Mouse (Mus musculus) limb, embryonic 14.5 days (tissue): ENCODE results near the gene Slc24a3. TPM values are rescaled to one million over a fixed set of nuclear protein-coding genes. Genes with fewer than 3 reads are reported as not detected.

Experiments used
- ATAC-seq: fragments of 200-750 bp; cut with Nextera tagmentation; 2 replicates; pipeline ENCODE4 v1.8.0; 2017; ENCODE audit warnings: low read depth, moderate number of reproducible peaks, moderate TSS enrichment; ENCODE audit not compliant: low FRiP score
- DNase-seq: peaks from one replicate; pipeline ENCODE4 v3.0.0-alpha.2; 2015; ENCODE audit warnings: low spot score
- H3K27ac ChIP-seq: fragments of 300-500 bp; sonication (generic); replicated peaks from 2 replicates; pipeline ENCODE4 v1.5.1; 2014; ENCODE audit warnings: low read depth, mild to moderate bottlenecking, low read length, moderate library complexity, mixed read lengths
- H3K27me3 ChIP-seq: fragments of 300-500 bp; sonication (generic); 2 replicates; pipeline ENCODE4 v1.6.1; 2014; ENCODE audit warnings: low read length, mixed read lengths; ENCODE audit not compliant: control insufficient read depth, insufficient read depth
- H3K36me3 ChIP-seq: fragments of 300-500 bp; sonication (generic); 2 replicates; pipeline ENCODE4 v1.6.1; 2014; ENCODE audit warnings: mild to moderate bottlenecking, low read length, moderate library complexity, mixed read lengths; ENCODE audit not compliant: control insufficient read depth, insufficient read depth
- H3K4me1 ChIP-seq: fragments of 300-500 bp; sonication (generic); 2 replicates; pipeline ENCODE4 v1.6.1; 2014; ENCODE audit warnings: antibody characterized with exemption, low read length, mixed read lengths; ENCODE audit not compliant: control insufficient read depth, insufficient read depth
- H3K4me2 ChIP-seq: fragments of 300-500 bp; sonication (generic); replicated peaks from 2 replicates; pipeline ENCODE4 v1.6.1; 2014; ENCODE audit warnings: low read depth, mild to moderate bottlenecking, low read length, moderate library complexity; ENCODE audit not compliant: severe bottlenecking
- H3K4me3 ChIP-seq: fragments of 300-500 bp; sonication (generic); replicated peaks from 2 replicates; pipeline ENCODE4 v1.5.1; 2014; ENCODE audit warnings: low read length
- H3K9ac ChIP-seq: fragments of 300-500 bp; sonication (generic); 2 replicates; pipeline ENCODE4 v1.6.1; 2014; ENCODE audit warnings: mild to moderate bottlenecking, low read depth, low read length, moderate library complexity; ENCODE audit not compliant: severe bottlenecking
- H3K9me3 ChIP-seq: fragments of 300-500 bp; sonication (generic); 2 replicates; pipeline ENCODE4 v1.6.1; 2016; ENCODE audit warnings: low read length; ENCODE audit not compliant: control insufficient read depth
- POLR2A ChIP-seq: fragments of 200-500 bp; IDR thresholded peaks from 2 replicates; pipeline ENCODE4 v1.8.0; 2012; ENCODE audit warnings: inconsistent platforms, mild to moderate bottlenecking, moderate library complexity, borderline replicate concordance; ENCODE audit not compliant: insufficient read depth, insufficient read length; ENCODE audit errors: extremely low read depth
- WGBS: fragments of 180-500 bp; shearing (Covaris S2); extraction: QIAGEN DNeasy Blood & Tissue Kit; methylation state at CpG from one replicate; pipeline ENCODE4 v1.1.7; 2014; 5-methylcytosine and 5-hydroxymethylcytosine counted together
- polyA plus RNA-seq, 2 experiments: library from polyadenylated mRNA; depleted of rRNA in 1 of 2; stranded (reverse) in 1 of 2; unstranded in 1 of 2; fragments of >200 nt; fragmentation: Nextera tagmentation in 1 of 2; extraction: Ambion mirVana in 1 of 2; gene quantifications; 2 replicates each; pipeline versions ENCODE4 v1.2.1 to v1.2.3; 2012 to 2014

Gene Slc24a3
- polyA plus RNA-seq, 2 experiments, result 4.7 to 7.4 TPM

DNA sequence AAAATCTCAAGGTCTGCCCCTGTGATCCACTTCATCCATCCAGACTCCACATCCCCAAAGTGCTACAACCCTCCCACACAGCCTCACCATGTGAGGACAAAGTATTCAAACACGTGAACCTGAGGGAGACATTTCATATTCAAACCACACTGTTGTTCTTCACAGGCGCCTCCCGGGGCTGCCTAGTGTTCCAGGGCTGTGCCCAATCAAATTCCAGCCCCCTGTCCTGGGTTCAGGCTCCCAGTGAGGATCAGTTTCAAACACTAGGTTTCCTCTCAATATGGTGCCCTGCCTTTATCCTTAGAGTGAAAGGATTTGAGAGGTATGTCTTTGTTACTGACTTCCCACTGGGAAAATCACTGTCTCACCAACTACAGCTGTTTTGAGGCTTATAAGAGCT, 488.6 kb downstream of the Slc24a3 start:
- no peak for ATAC-seq
- 69% methylated on average over 3 of the region's 3 CpGs for WGBS

DNA sequence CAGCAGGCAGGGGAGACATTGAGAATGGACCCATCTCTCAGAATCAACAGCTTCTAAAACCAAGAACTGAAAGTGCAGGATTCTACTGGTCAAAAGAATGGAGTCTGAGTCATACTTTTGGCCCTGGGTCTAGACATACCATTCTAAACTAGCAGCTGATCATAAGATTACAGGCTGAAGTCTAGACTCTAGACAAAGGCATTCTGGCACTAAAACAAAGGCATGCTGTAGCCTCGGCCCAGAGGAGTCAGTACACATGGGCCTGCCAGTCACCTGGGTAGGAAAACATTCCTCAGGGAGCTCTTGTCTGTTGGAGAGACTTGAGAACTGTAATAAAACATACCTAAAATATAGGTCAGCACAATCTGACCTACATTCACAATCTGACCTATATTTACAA, 489.2 kb downstream of the Slc24a3 start:
- DNase-seq (no peak), ATAC-seq (no peak)
- WGBS, result 26% methylated on average over 1 of the region's 1 CpGs
- TF ChIP-seq POLR2A, result no peak
- no peaks in the 10 kb centered on the region for H3K27me3 ChIP-seq
- no peak overlapping the region for H3K27ac ChIP-seq
- H3K4me1 ChIP-seq, result no peaks in the 10 kb centered on the region
- no peak overlapping the region for H3K4me2 ChIP-seq
- H3K9me3 ChIP-seq, result no peaks in the 10 kb centered on the region
- no peaks in the 10 kb centered on the region for H3K36me3 ChIP-seq
- H3K4me3 ChIP-seq, result no peak overlapping the region
- no peak overlapping the region for H3K9ac ChIP-seq

More for the DNA sequence above, 488.6 kb downstream of the Slc24a3 start:
- H3K27me3 ChIP-seq, result no peaks in the 10 kb centered on the region
- H3K27ac ChIP-seq, result no peak overlapping the region
- TF ChIP-seq POLR2A, result no peak
- no peaks in the 10 kb centered on the region for H3K9me3 ChIP-seq
- no peak for DNase-seq
- no peak overlapping the region for H3K9ac ChIP-seq
- H3K4me1 ChIP-seq, result no peaks in the 10 kb centered on the region
- H3K4me3 ChIP-seq, result no peak overlapping the region
- no peaks in the 10 kb centered on the region for H3K36me3 ChIP-seq
- no peak overlapping the region for H3K4me2 ChIP-seq

DNA sequence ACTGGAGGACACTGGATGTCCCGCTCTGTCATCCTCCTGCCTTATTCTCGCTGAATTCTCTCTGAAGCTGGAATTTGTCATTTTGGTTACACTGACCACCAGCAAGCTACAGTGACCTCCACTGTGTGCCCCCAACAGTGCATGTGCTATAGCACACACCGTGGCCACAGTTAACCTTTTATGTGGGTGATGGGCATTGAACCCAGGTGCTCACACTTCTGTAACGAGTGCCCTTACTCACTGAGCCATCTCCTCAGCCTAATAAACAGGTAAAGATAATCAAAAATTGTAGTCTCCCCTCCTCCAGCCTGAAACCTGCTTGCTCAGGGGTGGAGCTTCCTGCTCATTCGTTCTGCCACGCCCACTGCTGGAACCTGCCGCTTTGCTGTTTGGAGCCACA, 493.7 kb downstream of the Slc24a3 start:
- Histone ChIP-seq H3K9me3 (no peaks in the 10 kb centered on the region), H3K27me3 (no peaks in the 10 kb centered on the region), H3K4me1 (no peaks in the 10 kb centered on the region), H3K36me3 (no peaks in the 10 kb centered on the region), H3K9ac (no peak overlapping the region), H3K4me2 (no peak overlapping the region), H3K27ac (no peak overlapping the region), H3K4me3 (no peak overlapping the region)
- WGBS, result 79% methylated on average over 5 of the region's 7 CpGs
- ATAC-seq (no peak), DNase-seq (no peak)
- no peak for TF ChIP-seq POLR2A

DNA sequence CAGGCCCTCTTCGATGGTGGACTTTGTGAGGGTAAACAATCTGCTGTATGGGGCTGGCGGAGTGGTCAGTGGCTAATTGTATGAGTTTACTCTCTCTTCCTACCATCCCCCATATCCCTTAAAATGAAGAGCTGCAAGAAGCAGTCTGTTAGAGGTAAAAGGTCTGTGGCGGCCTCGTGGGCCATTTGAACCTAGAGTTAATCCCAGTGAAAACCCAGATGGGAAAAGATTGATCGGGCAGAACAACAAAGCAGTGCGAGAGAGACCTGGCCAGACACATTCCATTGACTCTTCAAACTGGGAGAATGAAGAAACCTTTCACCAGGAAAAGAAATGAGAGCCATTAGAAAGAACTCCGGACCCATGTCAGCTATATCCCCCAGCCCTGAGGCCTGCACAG, 496.3 kb downstream of the Slc24a3 start:
- no peak overlapping the region for H3K4me3 ChIP-seq
- H3K36me3 ChIP-seq, result no peaks in the 10 kb centered on the region
- H3K4me1 ChIP-seq, result no peaks in the 10 kb centered on the region
- TF ChIP-seq POLR2A, result no peak
- no peaks in the 10 kb centered on the region for H3K9me3 ChIP-seq
- no peak overlapping the region for H3K27ac ChIP-seq
- H3K4me2 ChIP-seq, result no peak overlapping the region
- no peak for DNase-seq
- no peak for ATAC-seq
- 77% methylated on average over 7 of the region's 7 CpGs for WGBS
- H3K27me3 ChIP-seq, result no peaks in the 10 kb centered on the region
- H3K9ac ChIP-seq, result no peak overlapping the region

DNA sequence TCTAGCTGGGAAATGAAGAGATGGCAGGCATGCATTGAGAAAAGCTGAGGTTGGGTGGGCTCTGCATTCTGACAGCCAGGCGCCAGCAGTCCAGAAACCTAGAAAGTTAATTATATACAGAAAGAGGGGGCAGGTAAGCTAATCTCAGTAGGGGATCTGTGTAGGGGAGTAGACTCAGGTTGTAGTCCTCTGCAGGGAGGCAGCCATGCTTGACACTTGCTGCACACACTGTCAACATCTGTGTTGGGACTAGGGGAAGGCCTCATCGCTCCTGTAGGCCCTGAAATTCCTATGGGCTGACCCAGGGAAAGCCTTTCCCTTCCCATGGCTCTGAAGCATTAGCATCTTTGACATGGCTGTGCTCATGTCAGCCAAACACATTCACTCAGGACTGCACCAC, 496.8 kb downstream of the Slc24a3 start:
- Histone ChIP-seq H3K9me3 (no peaks in the 10 kb centered on the region), H3K36me3 (no peaks in the 10 kb centered on the region), H3K4me3 (no peak overlapping the region), H3K4me2 (no peak overlapping the region), H3K9ac (no peak overlapping the region), H3K4me1 (no peaks in the 10 kb centered on the region), H3K27me3 (no peaks in the 10 kb centered on the region), H3K27ac (no peak overlapping the region)
- 80% methylated on average over 2 of the region's 2 CpGs for WGBS
- no peak for ATAC-seq
- no peak for TF ChIP-seq POLR2A
- DNase-seq, result no peak

DNA sequence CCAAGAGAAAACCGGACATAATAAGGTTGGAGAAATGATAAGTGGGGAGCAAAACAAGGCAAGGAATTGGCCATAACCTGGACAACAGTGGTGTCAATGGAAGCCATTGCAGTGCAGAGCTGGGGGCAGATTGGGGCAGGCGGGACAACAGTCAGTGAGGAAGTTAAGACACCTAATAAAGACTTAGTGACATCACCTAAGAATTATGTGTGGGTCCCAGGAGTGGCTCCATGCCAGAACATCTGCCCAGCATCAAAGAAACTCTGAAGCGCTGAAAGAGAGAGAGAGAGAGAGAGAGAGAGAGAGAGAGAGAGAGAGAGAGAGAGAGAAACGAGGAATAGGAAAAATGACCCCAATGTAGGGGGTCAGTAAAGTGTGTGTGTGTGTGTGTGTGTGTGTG, 500.6 kb downstream of the Slc24a3 start:
- TF ChIP-seq POLR2A, result no peak
- H3K27me3 ChIP-seq, result no peaks in the 10 kb centered on the region
- no peaks in the 10 kb centered on the region for H3K36me3 ChIP-seq
- no peak for ATAC-seq
- WGBS, result 65% methylated on average over 4 of the region's 4 CpGs
- no peaks in the 10 kb centered on the region for H3K4me1 ChIP-seq
- no peaks in the 10 kb centered on the region for H3K9me3 ChIP-seq
- no peak overlapping the region for H3K4me2 ChIP-seq
- H3K27ac ChIP-seq, result no peak overlapping the region
- no peak for DNase-seq
- H3K9ac ChIP-seq, result no peak overlapping the region
- no peak overlapping the region for H3K4me3 ChIP-seq
